Mouse (Mus musculus): ENCODE results near the gene Ubtd1. TPM values are rescaled to one million over a fixed set of nuclear protein-coding genes. Genes with fewer than 3 reads are reported as not detected.
A peak's percentile ranks its signal among the peaks of the same experiment; 100 is the strongest.

Gene Ubtd1
- polyA plus RNA-seq, 1 experiment from 2014 or later: 8.7 TPM

GRCm38 (mm10) chr19:42034146-42034775 is 52.7 kb downstream of the Ubtd1 start:
- H3K27me3 ChIP-seq: no peaks in the 10 kb centered on the region
- H3K9me3 ChIP-seq: no peaks in the 10 kb centered on the region
- WGBS: 66% methylated on average over 9 of the region's 9 CpGs
- no peak overlapping the region for H3K4me2 ChIP-seq (replicated peaks)
- no peak overlapping the region for H3K27ac ChIP-seq (replicated peaks)
- no peak overlapping the region for H3K4me3 ChIP-seq
- H3K9ac ChIP-seq (replicated peaks): no peak overlapping the region
- no peaks in the 10 kb centered on the region for H3K36me3 ChIP-seq
- H3K4me1 ChIP-seq: 0 out of 2 replicates have a peak, but pooled peaks cover 4% of the 10 kb centered on the region
- ATAC-seq (replicated peaks): no peak

GRCm38 (mm10) chr19:42034881-42035455 is 53.4 kb downstream of the Ubtd1 start:
- Histone ChIP-seq H3K9ac (replicated peaks) (no peak overlapping the region), H3K4me1 (0 out of 2 replicates have a peak, but pooled peaks cover 4% of the 10 kb centered on the region), H3K9me3 (no peaks in the 10 kb centered on the region), H3K27ac (replicated peaks) (no peak overlapping the region), H3K4me2 (replicated peaks) (no peak overlapping the region), H3K27me3 (no peaks in the 10 kb centered on the region), H3K4me3 (no peak overlapping the region), H3K36me3 (no peaks in the 10 kb centered on the region)
- 63% methylated on average over 11 of the region's 11 CpGs for WGBS
- no peak for ATAC-seq (replicated peaks)

DNA sequence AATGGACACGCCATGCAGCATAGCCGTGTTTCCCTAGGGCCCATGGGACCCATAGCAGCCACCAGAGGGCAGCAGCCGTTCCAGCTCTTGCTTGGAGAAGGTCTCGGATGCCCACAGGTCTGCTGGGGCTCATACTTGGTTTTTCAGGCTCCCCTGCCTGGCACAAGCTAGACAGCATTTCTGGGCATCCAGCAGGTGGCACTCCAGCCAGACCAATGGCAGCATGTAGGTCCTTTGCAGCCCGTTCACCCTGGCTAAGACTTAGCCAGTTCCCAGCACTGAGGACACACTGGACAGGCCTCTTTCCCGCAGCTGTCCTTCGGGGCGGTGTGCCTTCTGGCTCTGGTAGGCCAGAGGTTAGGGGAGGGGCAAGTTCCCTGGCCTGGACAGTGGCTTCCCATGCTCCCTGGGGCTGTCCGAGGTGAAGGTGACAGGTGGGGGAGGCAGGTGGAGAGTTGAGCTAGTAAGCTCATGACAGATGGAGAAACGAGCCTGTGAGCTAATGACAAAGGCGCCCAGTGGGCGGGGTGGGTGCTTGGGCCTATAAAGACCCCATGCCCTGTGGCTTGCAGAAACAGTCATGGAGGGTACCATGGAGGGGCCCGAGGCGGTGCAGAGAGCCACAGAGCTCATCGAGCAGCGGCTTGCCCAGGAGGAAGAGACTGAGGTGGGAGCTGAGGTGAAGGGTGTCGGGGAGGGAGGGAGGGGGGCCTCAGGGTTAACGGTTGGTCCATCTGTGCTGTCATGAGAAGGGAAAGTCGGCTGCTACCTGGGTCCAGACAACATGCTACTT is 54.1 kb downstream of the Ubtd1 start, which contains the start of gene Ankrd2:
Gene Ankrd2 (plus strand): TSS at position 545 of the 793 bp plus-strand sequence.
- Histone ChIP-seq H3K4me3 (no peak within 1 kb of the TSS), H3K27me3 (no peaks in the 10 kb centered on the region), H3K36me3 (no peaks in the 10 kb centered on the region), H3K4me2 (replicated peaks) (no peak within 1 kb of the TSS), H3K9ac (replicated peaks) (no peak within 1 kb of the TSS), H3K4me1 (0 out of 2 replicates have a peak, but pooled peaks cover 4% of the 10 kb centered on the region), H3K9me3 (no peaks in the 10 kb centered on the region), H3K27ac (replicated peaks) (no peak within 1 kb of the TSS)
- WGBS: 64% methylated on average over 19 of the region's 19 CpGs
- peak; percentile 87 for ATAC-seq (replicated peaks)

DNA sequence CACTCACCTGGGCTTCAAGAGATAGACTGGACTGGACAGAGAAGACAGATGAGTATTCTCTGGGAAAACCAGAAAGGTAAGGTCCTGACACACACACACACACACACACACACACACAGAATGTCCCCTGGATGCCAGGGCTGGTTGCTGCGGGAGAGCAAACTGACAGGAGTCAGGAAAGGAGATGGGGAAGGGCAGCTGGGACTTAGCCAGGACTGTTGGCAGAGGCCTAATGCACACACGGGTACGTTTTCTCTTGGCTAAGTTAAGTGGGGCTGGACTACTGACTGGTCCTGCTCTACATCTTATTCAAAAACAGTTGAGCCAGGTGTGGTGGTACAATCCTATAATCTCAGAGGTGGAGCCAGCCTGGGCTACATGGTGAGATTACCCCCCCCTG is 54.8 kb downstream of the Ubtd1 start:
- Histone ChIP-seq H3K9me3 (no peaks in the 10 kb centered on the region), H3K4me2 (replicated peaks) (no peak overlapping the region), H3K4me1 (0 out of 2 replicates have a peak, but pooled peaks cover 4% of the 10 kb centered on the region), H3K36me3 (no peaks in the 10 kb centered on the region), H3K9ac (replicated peaks) (no peak overlapping the region), H3K27me3 (no peaks in the 10 kb centered on the region), H3K4me3 (no peak overlapping the region), H3K27ac (replicated peaks) (no peak overlapping the region)
- WGBS: 58% methylated on average over 3 of the region's 3 CpGs
- ATAC-seq (replicated peaks): no peak

GRCm38 (mm10) chr19:42037167-42037702 is 55.7 kb downstream of the Ubtd1 start:
- no peak overlapping the region for H3K27ac ChIP-seq (replicated peaks)
- whole genome bisulfite sequencing: 80% methylated on average over 11 of the region's 11 CpGs
- no peaks in the 10 kb centered on the region for H3K9me3 ChIP-seq
- no peak overlapping the region for H3K4me2 ChIP-seq (replicated peaks)
- no peak for ATAC-seq (replicated peaks)
- H3K4me3 ChIP-seq: no peak overlapping the region
- H3K9ac ChIP-seq (replicated peaks): no peak overlapping the region
- no peaks in the 10 kb centered on the region for H3K27me3 ChIP-seq
- H3K4me1 ChIP-seq: 0 out of 2 replicates have a peak, but pooled peaks cover 4% of the 10 kb centered on the region
- no peaks in the 10 kb centered on the region for H3K36me3 ChIP-seq

GRCm38 (mm10) chr19:42038310-42038709 is 56.7 kb downstream of the Ubtd1 start:
- Histone ChIP-seq H3K4me2 (replicated peaks) (no peak overlapping the region), H3K36me3 (no peaks in the 10 kb centered on the region), H3K4me3 (no peak overlapping the region), H3K27me3 (no peaks in the 10 kb centered on the region), H3K4me1 (0 out of 2 replicates have a peak, but pooled peaks cover 4% of the 10 kb centered on the region), H3K9me3 (no peaks in the 10 kb centered on the region), H3K27ac (replicated peaks) (no peak overlapping the region), H3K9ac (replicated peaks) (no peak overlapping the region)
- WGBS: 89% methylated on average over 12 of the region's 12 CpGs
- ATAC-seq (replicated peaks): no peak

- WGBS: 93% methylated on average over 6 of the region's 6 CpGs
- Histone ChIP-seq H3K4me2 (replicated peaks) (no peak overlapping the region), H3K27ac (replicated peaks) (no peak overlapping the region), H3K9ac (replicated peaks) (no peak overlapping the region), H3K36me3 (no peaks in the 10 kb centered on the region), H3K9me3 (no peaks in the 10 kb centered on the region), H3K27me3 (no peaks in the 10 kb centered on the region), H3K4me1 (peaks cover 6% of the 10 kb centered on the region; the same call in 1 of the 2 replicates), H3K4me3 (no peak overlapping the region)
- ATAC-seq (replicated peaks): no peak
Observed at GRCm38 (mm10) chr19:42043988-42044387, 62.4 kb downstream of the Ubtd1 start.

DNA sequence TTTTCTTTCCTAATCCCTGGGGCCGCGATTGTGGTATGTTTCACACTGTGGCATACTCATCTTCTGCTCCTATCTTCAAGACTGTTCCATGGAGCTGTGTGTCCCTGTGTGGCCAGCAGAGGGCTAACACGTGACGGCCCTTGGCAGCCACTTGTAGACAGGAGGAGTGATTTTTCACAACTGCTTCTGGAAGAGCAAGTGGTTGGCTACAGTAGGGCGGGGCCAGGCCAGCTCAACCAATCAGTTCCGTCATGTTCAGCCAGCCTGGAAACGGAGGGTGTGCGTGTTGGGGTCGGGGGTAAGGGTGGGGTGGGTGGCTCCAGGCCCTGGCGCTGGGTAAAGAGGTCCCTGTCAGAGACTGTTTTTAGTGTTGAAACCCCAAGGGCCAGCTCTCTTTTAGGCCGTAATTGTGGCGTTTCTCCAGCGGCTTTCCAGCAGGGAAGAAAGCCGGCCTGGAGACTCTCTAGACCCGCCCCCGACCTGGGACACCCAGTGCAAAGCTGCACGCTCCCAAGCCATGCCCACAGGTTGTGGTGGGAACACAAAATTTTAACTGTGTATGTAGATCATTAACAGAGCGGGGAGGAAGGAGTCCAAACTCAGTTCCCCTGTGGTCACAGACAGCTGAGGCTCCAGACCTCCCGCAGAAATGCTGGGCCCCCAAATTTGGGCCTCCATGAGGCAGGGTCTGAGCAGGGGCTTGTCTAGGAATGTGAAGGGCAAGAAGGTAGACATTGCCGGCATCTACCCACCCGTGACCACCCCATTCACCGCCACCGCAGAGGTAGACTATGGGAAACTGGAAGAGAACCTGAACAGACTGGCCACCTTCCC is 63.9 kb downstream of the Ubtd1 start, which contains the start of gene Hoga1:
Gene Hoga1 (plus strand): TSS at position 342 of the 834 bp plus-strand sequence.
- Histone ChIP-seq H3K27ac (replicated peaks) (no peak within 1 kb of the TSS), H3K9me3 (no peaks in the 10 kb centered on the region), H3K9ac (replicated peaks) (no peak within 1 kb of the TSS), H3K4me2 (replicated peaks) (peak within 1 kb of the TSS; percentile 40), H3K4me1 (peaks cover 6% of the 10 kb centered on the region; the same call in 1 of the 2 replicates), H3K4me3 (peak within 1 kb of the TSS; percentile 24), H3K27me3 (no peaks in the 10 kb centered on the region), H3K36me3 (no peaks in the 10 kb centered on the region)
- WGBS: 27% methylated on average over 23 of the region's 23 CpGs
- peak; percentile 82 for ATAC-seq (replicated peaks)

- ATAC-seq (replicated peaks): no peak
- 78% methylated on average over 1 of the region's 1 CpGs for WGBS
- no peaks in the 10 kb centered on the region for H3K27me3 ChIP-seq
- H3K4me3 ChIP-seq: no peak overlapping the region
- no peak overlapping the region for H3K27ac ChIP-seq (replicated peaks)
- H3K4me2 ChIP-seq (replicated peaks): no peak overlapping the region
- H3K4me1 ChIP-seq: peaks cover 6% of the 10 kb centered on the region; the same call in 1 of the 2 replicates
- no peaks in the 10 kb centered on the region for H3K9me3 ChIP-seq
- H3K9ac ChIP-seq (replicated peaks): no peak overlapping the region
- no peaks in the 10 kb centered on the region for H3K36me3 ChIP-seq
Observed at GRCm38 (mm10) chr19:42050251-42050650, 68.7 kb downstream of the Ubtd1 start.

DNA sequence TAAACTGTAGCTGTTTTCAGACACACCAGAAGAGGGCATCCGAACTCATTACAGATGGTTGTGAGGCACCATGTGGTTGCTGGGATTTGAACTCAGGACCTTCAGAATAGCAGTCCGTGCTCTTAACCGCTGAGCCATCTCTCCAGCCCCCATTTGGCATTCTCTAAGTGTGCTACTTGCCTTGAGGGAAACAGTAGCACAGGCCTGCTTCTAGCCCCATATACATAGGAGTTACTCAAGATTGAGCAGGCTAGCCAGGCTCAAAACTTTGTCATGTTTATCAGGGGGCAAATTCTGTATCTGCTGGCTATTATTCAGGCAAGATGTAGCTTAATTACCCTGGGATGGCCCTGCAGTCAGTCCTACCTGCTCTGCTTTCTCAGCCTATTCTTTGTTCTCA is 69.8 kb downstream of the Ubtd1 start:
- 86% methylated on average over 3 of the region's 3 CpGs for WGBS
- ATAC-seq (replicated peaks): no peak

GRCm38 (mm10) chr19:42051948-42052347 is 70.4 kb downstream of the Ubtd1 start, which contains the start of gene 4933411K16Rik:
Gene 4933411K16Rik (plus strand): TSS chr19:42052248.
- H3K27me3 ChIP-seq: no peaks in the 10 kb centered on the region
- WGBS: 80% methylated on average over 4 of the region's 4 CpGs
- no peak within 1 kb of the TSS for H3K9ac ChIP-seq (replicated peaks)
- H3K36me3 ChIP-seq: no peaks in the 10 kb centered on the region
- H3K4me3 ChIP-seq: no peak within 1 kb of the TSS
- no peaks in the 10 kb centered on the region for H3K4me1 ChIP-seq
- H3K27ac ChIP-seq (replicated peaks): no peak within 1 kb of the TSS
- H3K4me2 ChIP-seq (replicated peaks): no peak within 1 kb of the TSS
- H3K9me3 ChIP-seq: no peaks in the 10 kb centered on the region
- ATAC-seq (replicated peaks): no peak

More for the DNA sequence above, 69.8 kb downstream of the Ubtd1 start:
- Histone ChIP-seq H3K9me3 (no peaks in the 10 kb centered on the region), H3K27ac (replicated peaks) (no peak overlapping the region), H3K4me2 (replicated peaks) (no peak overlapping the region), H3K9ac (replicated peaks) (no peak overlapping the region), H3K27me3 (no peaks in the 10 kb centered on the region), H3K4me3 (no peak overlapping the region), H3K4me1 (no peaks in the 10 kb centered on the region), H3K36me3 (no peaks in the 10 kb centered on the region)

Measured in forebrain, embryonic 15.5 days (tissue).